Mouse (Mus musculus): ENCODE data around the gene Acsbg1. TPM values are rescaled to one million over a fixed set of nuclear protein-coding genes. Genes with fewer than 3 reads are reported as not detected.

Acsbg1 gene
- 2.9 and 3.5 TPM in 2 replicates for polyA plus RNA-seq (2014; fragmentation: Nextera tagmentation; extraction: Ambion mirVana)

DNA sequence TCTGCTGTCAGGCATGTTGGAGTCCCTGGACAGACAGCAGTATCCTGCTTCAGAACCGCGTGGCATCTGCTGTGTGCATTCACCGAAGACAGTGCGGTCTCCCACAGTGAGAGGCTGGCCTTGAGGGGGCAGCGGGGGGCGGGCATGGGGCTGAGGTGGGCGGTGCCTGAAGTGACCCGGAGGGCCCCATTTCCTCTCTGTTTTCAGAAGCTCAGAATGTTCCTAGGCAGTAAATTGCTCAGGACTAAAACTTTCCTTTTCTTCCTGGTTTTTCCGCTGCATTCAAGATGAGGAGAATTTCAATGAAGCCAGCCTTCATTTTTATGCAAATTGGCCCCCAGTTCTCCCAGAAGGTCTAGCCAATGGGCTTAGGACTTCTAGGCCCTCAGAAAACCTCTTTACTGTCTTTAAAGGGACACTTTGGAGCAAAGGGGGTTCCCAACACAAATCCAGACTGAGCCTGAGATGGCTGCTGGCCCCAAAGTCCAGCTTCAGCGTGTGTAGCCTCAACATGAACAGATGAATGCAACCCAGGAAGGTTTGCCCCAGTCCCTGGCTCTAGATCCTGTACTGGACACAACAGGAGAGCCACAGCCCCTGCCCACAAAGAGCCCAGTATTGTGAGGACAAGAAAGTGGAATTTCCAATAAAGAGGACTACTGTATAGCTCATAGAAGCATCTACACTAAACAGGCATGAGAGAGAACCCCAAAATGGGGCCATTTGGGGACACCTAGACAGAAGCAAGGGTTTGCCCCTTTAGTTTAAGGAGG lies at the start of gene Acsbg1:
Acsbg1 (minus strand) TSS at position 266 of the 773 bp plus-strand sequence.
- no peak for DNase-seq (ENCODE audit: low spot score)
- Histone ChIP-seq H3K27me3 (replicated peaks; ENCODE audit: control insufficient read depth, insufficient read depth, low read length) (no peaks in the 10 kb centered on the region), H3K4me2 (ENCODE audit: low read depth, low read length) (0 out of 2 replicates have a peak within 1 kb of the TSS, but pooled peaks have one; percentile 21), H3K4me3 (ENCODE audit: low read depth, low read length) (no peak within 1 kb of the TSS), H3K36me3 (ENCODE audit: control insufficient read depth, insufficient read depth, low read length) (no peaks in the 10 kb centered on the region), H3K4me1 (ENCODE audit: control insufficient read depth, insufficient read depth, low read length) (peaks cover 9% of the 10 kb centered on the region; the same call in 1 of the 2 replicates), H3K27ac (replicated peaks; ENCODE audit: low read depth, low read length) (no peak within 1 kb of the TSS), H3K9ac (ENCODE audit: low read depth, low read length) (no peak within 1 kb of the TSS), H3K9me3 (ENCODE audit: control insufficient read depth, low read length) (no peaks in the 10 kb centered on the region)
- no peak for ATAC-seq (ENCODE audit: low read depth)
- 19% methylated on average over 10 of the region's 10 CpGs for WGBS

DNA sequence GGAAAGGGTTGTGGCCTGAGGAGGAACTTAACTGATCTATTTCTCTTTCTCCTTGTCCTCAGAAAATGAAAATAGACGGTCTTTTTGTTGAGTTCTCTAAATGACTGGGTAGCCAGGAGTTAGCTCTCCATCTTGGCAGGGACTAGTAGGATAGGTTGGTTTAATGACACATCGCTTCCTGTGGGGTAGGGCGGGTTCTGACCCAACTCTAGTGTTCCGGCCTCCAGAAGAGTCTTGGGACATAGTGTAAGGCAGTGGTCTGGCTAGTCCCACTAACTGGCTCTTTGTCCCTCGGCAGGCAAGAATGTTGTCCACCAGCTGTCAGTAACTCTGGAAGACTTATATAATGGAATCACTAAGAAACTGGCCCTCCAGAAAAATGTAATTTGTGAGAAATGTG lies 46.4 kb upstream of the Acsbg1 start:
- WGBS = 79% methylated on average over 5 of the region's 5 CpGs
- H3K4me3 ChIP-seq (ENCODE audit: low read depth, low read length) = no peak overlapping the region
- H3K9me3 ChIP-seq (ENCODE audit: control insufficient read depth, low read length) = no peaks in the 10 kb centered on the region
- no peaks in the 10 kb centered on the region for H3K4me1 ChIP-seq (ENCODE audit: control insufficient read depth, insufficient read depth, low read length)
- DNase-seq (ENCODE audit: low spot score) (no peak), ATAC-seq (ENCODE audit: low read depth) (no peak)
- no peaks in the 10 kb centered on the region for H3K27me3 ChIP-seq (replicated peaks; ENCODE audit: control insufficient read depth, insufficient read depth, low read length)
- H3K9ac ChIP-seq (ENCODE audit: low read depth, low read length) = no peak overlapping the region
- peaks cover 42% of the 10 kb centered on the region for H3K36me3 ChIP-seq (ENCODE audit: control insufficient read depth, insufficient read depth, low read length)
- H3K4me2 ChIP-seq (ENCODE audit: low read depth, low read length) = no peak overlapping the region
- no peak overlapping the region for H3K27ac ChIP-seq (replicated peaks; ENCODE audit: low read depth, low read length)

GRCm38 (mm10) chr9:54707288-54707999 lies 45.8 kb upstream of the Acsbg1 start:
- Histone ChIP-seq H3K27ac (replicated peaks; ENCODE audit: low read depth, low read length) (no peak overlapping the region), H3K4me3 (ENCODE audit: low read depth, low read length) (no peak overlapping the region), H3K9ac (ENCODE audit: low read depth, low read length) (no peak overlapping the region), H3K4me1 (ENCODE audit: control insufficient read depth, insufficient read depth, low read length) (no peaks in the 10 kb centered on the region), H3K27me3 (replicated peaks; ENCODE audit: control insufficient read depth, insufficient read depth, low read length) (no peaks in the 10 kb centered on the region), H3K9me3 (ENCODE audit: control insufficient read depth, low read length) (no peaks in the 10 kb centered on the region), H3K4me2 (ENCODE audit: low read depth, low read length) (no peak overlapping the region), H3K36me3 (ENCODE audit: control insufficient read depth, insufficient read depth, low read length) (peaks cover 37% of the 10 kb centered on the region)
- WGBS = 65% methylated on average over 8 of the region's 8 CpGs
- ATAC-seq (ENCODE audit: low read depth) = no peak; the same call in 1 of the 2 replicates
- no peak for DNase-seq (ENCODE audit: low spot score)

GRCm38 (mm10) chr9:54705561-54705960 lies 43.9 kb upstream of the Acsbg1 start:
- no peak overlapping the region for H3K4me3 ChIP-seq (ENCODE audit: low read depth, low read length)
- peaks cover 19% of the 10 kb centered on the region for H3K36me3 ChIP-seq (ENCODE audit: control insufficient read depth, insufficient read depth, low read length)
- WGBS = 33% methylated on average over 1 of the region's 1 CpGs
- no peaks in the 10 kb centered on the region for H3K27me3 ChIP-seq (replicated peaks; ENCODE audit: control insufficient read depth, insufficient read depth, low read length)
- H3K27ac ChIP-seq (replicated peaks; ENCODE audit: low read depth, low read length) = no peak overlapping the region
- 0 out of 2 replicates have a peak, but pooled peaks cover 2% of the 10 kb centered on the region for H3K4me1 ChIP-seq (ENCODE audit: control insufficient read depth, insufficient read depth, low read length)
- peak; percentile 42; the same call in 1 of the 2 replicates for ATAC-seq (ENCODE audit: low read depth)
- no peaks in the 10 kb centered on the region for H3K9me3 ChIP-seq (ENCODE audit: control insufficient read depth, low read length)
- peak; percentile 10 for DNase-seq (ENCODE audit: low spot score)
- H3K4me2 ChIP-seq (ENCODE audit: low read depth, low read length) = no peak overlapping the region
- H3K9ac ChIP-seq (ENCODE audit: low read depth, low read length) = no peak overlapping the region

DNA sequence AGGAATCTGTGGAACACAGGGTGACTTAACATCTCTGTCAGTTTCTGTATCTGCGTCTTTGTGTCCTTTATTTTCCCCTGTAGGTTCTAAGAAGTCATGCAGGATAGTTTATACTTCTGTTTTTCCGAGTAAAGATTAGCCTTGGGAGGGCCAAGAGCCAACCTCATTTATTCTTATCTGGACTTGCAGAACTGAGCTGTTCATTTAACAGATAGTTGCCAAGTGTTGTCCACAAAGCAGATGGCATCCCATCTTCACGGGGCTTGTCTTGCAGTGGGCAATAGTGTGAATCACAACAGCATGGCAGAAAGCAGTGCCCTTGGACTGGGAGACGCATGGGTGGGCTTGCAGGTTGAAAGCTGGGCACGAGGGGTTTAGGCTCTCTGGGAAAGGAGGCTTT lies 42.7 kb upstream of the Acsbg1 start:
- no peaks in the 10 kb centered on the region for H3K27me3 ChIP-seq (replicated peaks; ENCODE audit: control insufficient read depth, insufficient read depth, low read length)
- H3K4me3 ChIP-seq (ENCODE audit: low read depth, low read length) = no peak overlapping the region
- no peak overlapping the region for H3K9ac ChIP-seq (ENCODE audit: low read depth, low read length)
- ATAC-seq (ENCODE audit: low read depth) (no peak), DNase-seq (ENCODE audit: low spot score) (no peak)
- H3K4me2 ChIP-seq (ENCODE audit: low read depth, low read length) = no peak overlapping the region
- H3K27ac ChIP-seq (replicated peaks; ENCODE audit: low read depth, low read length) = no peak overlapping the region
- WGBS = 82% methylated on average over 5 of the region's 5 CpGs
- H3K4me1 ChIP-seq (ENCODE audit: control insufficient read depth, insufficient read depth, low read length) = 0 out of 2 replicates have a peak, but pooled peaks cover 2% of the 10 kb centered on the region
- peaks cover 9% of the 10 kb centered on the region; the same call in 1 of the 2 replicates for H3K36me3 ChIP-seq (ENCODE audit: control insufficient read depth, insufficient read depth, low read length)
- no peaks in the 10 kb centered on the region for H3K9me3 ChIP-seq (ENCODE audit: control insufficient read depth, low read length)

DNA sequence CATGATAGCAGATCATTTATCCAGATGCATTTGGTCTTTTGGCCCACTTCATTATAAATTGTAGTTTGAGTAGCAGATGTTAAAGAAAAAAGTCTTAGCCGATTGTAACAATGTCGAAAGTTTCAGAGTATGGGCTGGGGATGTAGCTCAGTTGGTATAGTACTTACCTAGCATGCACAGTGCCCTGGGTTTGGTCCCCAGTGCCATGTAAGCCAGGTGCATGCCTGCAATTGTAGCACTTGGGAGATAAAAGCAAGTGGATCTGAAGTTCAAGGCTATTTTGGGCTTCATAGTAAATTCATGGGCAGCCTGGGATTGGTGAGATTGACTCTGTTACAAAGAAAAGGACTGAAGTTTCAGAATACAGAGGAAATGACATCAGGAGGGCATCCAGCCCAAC lies 40.9 kb upstream of the Acsbg1 start:
- H3K9ac ChIP-seq (ENCODE audit: low read depth, low read length) = no peak overlapping the region
- H3K36me3 ChIP-seq (ENCODE audit: control insufficient read depth, insufficient read depth, low read length) = no peaks in the 10 kb centered on the region
- H3K27ac ChIP-seq (replicated peaks; ENCODE audit: low read depth, low read length) = no peak overlapping the region
- ATAC-seq (ENCODE audit: low read depth) = no peak
- WGBS = 84% methylated on average over 2 of the region's 2 CpGs
- 0 out of 2 replicates have a peak, but pooled peaks cover 7% of the 10 kb centered on the region for H3K4me1 ChIP-seq (ENCODE audit: control insufficient read depth, insufficient read depth, low read length)
- no peaks in the 10 kb centered on the region; the same call in 1 of the 2 replicates for H3K27me3 ChIP-seq (replicated peaks; ENCODE audit: control insufficient read depth, insufficient read depth, low read length)
- no peak overlapping the region for H3K4me3 ChIP-seq (ENCODE audit: low read depth, low read length)
- H3K9me3 ChIP-seq (ENCODE audit: control insufficient read depth, low read length) = no peaks in the 10 kb centered on the region
- DNase-seq (ENCODE audit: low spot score) = no peak
- no peak overlapping the region for H3K4me2 ChIP-seq (ENCODE audit: low read depth, low read length)

DNA sequence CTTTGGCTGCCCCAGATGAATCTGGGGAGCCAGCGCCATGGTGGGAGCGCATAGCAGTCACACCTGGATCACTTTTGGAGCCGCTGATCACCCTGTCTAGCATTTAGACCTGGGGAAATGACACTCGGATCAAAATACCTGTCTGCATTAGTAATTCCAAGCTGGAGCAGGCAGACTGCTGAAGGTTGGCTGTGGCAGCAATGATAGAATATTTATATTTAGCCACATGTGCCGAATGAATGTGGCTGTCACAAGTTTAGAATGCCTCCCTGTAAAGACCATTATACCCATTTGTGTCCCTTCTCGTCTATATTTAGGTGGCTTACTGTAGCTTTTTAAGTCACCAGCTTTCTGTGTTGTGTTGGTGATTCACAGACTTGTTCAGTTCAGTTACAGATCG lies 39.1 kb upstream of the Acsbg1 start:
- Histone ChIP-seq H3K27ac (replicated peaks; ENCODE audit: low read depth, low read length) (no peak overlapping the region), H3K4me3 (ENCODE audit: low read depth, low read length) (peak overlapping the region; percentile 78; the same call in 1 of the 2 replicates), H3K4me1 (ENCODE audit: control insufficient read depth, insufficient read depth, low read length) (0 out of 2 replicates have a peak, but pooled peaks cover 7% of the 10 kb centered on the region), H3K4me2 (ENCODE audit: low read depth, low read length) (peak overlapping the region; percentile 92), H3K27me3 (replicated peaks; ENCODE audit: control insufficient read depth, insufficient read depth, low read length) (no peaks in the 10 kb centered on the region; the same call in 1 of the 2 replicates), H3K9ac (ENCODE audit: low read depth, low read length) (no peak overlapping the region), H3K9me3 (ENCODE audit: control insufficient read depth, low read length) (no peaks in the 10 kb centered on the region), H3K36me3 (ENCODE audit: control insufficient read depth, insufficient read depth, low read length) (no peaks in the 10 kb centered on the region)
- ATAC-seq (ENCODE audit: low read depth) (no peak), DNase-seq (ENCODE audit: low spot score) (no peak)
- WGBS = 69% methylated on average over 7 of the region's 7 CpGs

DNA sequence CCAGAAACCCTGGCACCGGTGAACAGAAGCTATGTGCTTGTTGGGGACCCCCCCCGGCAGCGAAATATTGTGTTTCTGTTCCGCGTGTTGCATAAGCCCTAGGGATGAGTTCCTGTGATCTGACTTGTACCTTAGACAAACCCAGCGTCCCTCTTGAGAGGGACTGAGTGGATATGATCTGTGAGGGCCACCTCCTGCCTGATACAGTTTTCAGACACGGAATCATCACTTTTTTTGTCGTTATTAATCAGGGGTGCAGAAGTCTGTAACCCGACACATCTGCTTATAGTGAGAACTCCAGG lies 38.5 kb upstream of the Acsbg1 start:
- DNase-seq (ENCODE audit: low spot score) (no peak), ATAC-seq (ENCODE audit: low read depth) (peak; percentile 4; the same call in 1 of the 2 replicates)
- Histone ChIP-seq H3K4me1 (ENCODE audit: control insufficient read depth, insufficient read depth, low read length) (0 out of 2 replicates have a peak, but pooled peaks cover 7% of the 10 kb centered on the region), H3K9me3 (ENCODE audit: control insufficient read depth, low read length) (no peaks in the 10 kb centered on the region), H3K36me3 (ENCODE audit: control insufficient read depth, insufficient read depth, low read length) (no peaks in the 10 kb centered on the region), H3K27me3 (replicated peaks; ENCODE audit: control insufficient read depth, insufficient read depth, low read length) (no peaks in the 10 kb centered on the region; the same call in 1 of the 2 replicates), H3K4me3 (ENCODE audit: low read depth, low read length) (peak overlapping the region; percentile 78), H3K4me2 (ENCODE audit: low read depth, low read length) (peak overlapping the region; percentile 92), H3K9ac (ENCODE audit: low read depth, low read length) (peak overlapping the region; percentile 89), H3K27ac (replicated peaks; ENCODE audit: low read depth, low read length) (no peak overlapping the region)
- 14% methylated on average over 9 of the region's 9 CpGs for WGBS

Measured in embryonic facial prominence, embryonic 14.5 days (tissue).